Mouse (Mus musculus) ES-Bruce4 (cell line): ENCODE measurements around the gene Dap3. TPM values are rescaled to one million over a fixed set of nuclear protein-coding genes. Genes with fewer than 3 reads are reported as not detected.
"Not testable (repeated sequence)": the region's sequence is repeated elsewhere in the genome, so short reads cannot be mapped to it uniquely, and the experiment has no call there.

Experiments
- H3K27ac ChIP-seq: 2 replicates; pipeline ENCODE4 v1.5.1; 2012; ENCODE audit warnings: low read length, inconsistent platforms; ENCODE audit not compliant: insufficient read depth
- H3K27me3 ChIP-seq: 2 replicates; pipeline ENCODE4 v1.6.1; 2012; ENCODE audit warnings: mild to moderate bottlenecking, low read length, inconsistent platforms; ENCODE audit not compliant: control insufficient read depth, poor library complexity, insufficient read depth, severe bottlenecking
- H3K36me3 ChIP-seq: 2 replicates; pipeline ENCODE4 v1.6.1; 2012; ENCODE audit warnings: inconsistent platforms, mild to moderate bottlenecking, low read length, moderate library complexity; ENCODE audit not compliant: control insufficient read depth, poor library complexity, insufficient read depth, severe bottlenecking
- H3K4me1 ChIP-seq: one replicate; pipeline ENCODE4 v1.8.1; 2011; ENCODE audit warnings: low read length; ENCODE audit not compliant: control insufficient read depth, insufficient read depth
- H3K4me3 ChIP-seq: 2 replicates; pipeline ENCODE4 v1.5.1; 2011; ENCODE audit warnings: low read depth, mild to moderate bottlenecking, low read length
- H3K9ac ChIP-seq: 2 replicates; pipeline ENCODE4 v1.6.1; 2012; ENCODE audit warnings: low read depth, mild to moderate bottlenecking, inconsistent platforms; ENCODE audit not compliant: poor library complexity, severe bottlenecking
- H3K9me3 ChIP-seq: replicated peaks from 2 replicates; pipeline ENCODE4 v1.6.1; 2012; ENCODE audit warnings: mild to moderate bottlenecking, low read length, inconsistent platforms; ENCODE audit not compliant: control insufficient read depth, poor library complexity, insufficient read depth, severe bottlenecking
- CTCF ChIP-seq: IDR thresholded peaks from one replicate; pipeline ENCODE4 v1.8.1; 2011; ENCODE audit warnings: low read depth, low read length
- EP300 ChIP-seq: IDR thresholded peaks from 2 replicates; pipeline ENCODE4 v1.6.1; 2011; ENCODE audit warnings: low read depth, low read length; ENCODE audit not compliant: insufficient read depth
- POLR2A ChIP-seq: IDR thresholded peaks from one replicate; pipeline ENCODE4 v1.8.1; 2011; ENCODE audit warnings: low read length; ENCODE audit not compliant: insufficient read depth
- polyA plus RNA-seq: library from polyadenylated mRNA; stranded (reverse); fragments of >200 nt; gene quantifications from 2 replicates; pipeline ENCODE4 v1.2.4, GENCODE M21; 2011; ENCODE audit warnings: low read depth; ENCODE audit not compliant: missing spikeins, insufficient read depth, insufficient read length

Gene Dap3
- polyA plus RNA-seq = 175 and 180 TPM in 2 replicates

GRCm38 (mm10) chr3:88950576-88951326 is at the start of gene Dap3, which contains the start of gene Ash1l:
TSS of gene Dap3 (minus strand) at chr3:88951181.
TSS of gene Ash1l (plus strand) at chr3:88950622.
- Histone ChIP-seq H3K27ac (peak within 1 kb of the TSS; percentile 80), H3K36me3 (no peaks in the 10 kb centered on the region), H3K9ac (peak within 1 kb of the TSS; percentile 86), H3K4me1 (peaks cover 1% of the 10 kb centered on the region), H3K4me3 (peak within 1 kb of the TSS; percentile 99), H3K9me3 (no peaks in the 10 kb centered on the region), H3K27me3 (no peaks in the 10 kb centered on the region)
- TF ChIP-seq EP300 (no peak), CTCF (no peak), POLR2A (no peak)

- no peaks in the 10 kb centered on the region for H3K9me3 ChIP-seq
- H3K36me3 ChIP-seq = no peaks in the 10 kb centered on the region
- TF ChIP-seq EP300 = no peak
- TF ChIP-seq CTCF = no peak
- TF ChIP-seq POLR2A = no peak
These were observed 41.8 kb upstream of the Dap3 start for GRCm38 (mm10) chr3:88992793-88993192.

GRCm38 (mm10) chr3:88983921-88984381 is 33.0 kb upstream of the Dap3 start:
- no peak for TF ChIP-seq CTCF
- H3K9me3 ChIP-seq = no peaks in the 10 kb centered on the region
- H3K36me3 ChIP-seq = peaks cover 31% of the 10 kb centered on the region

More at GRCm38 (mm10) chr3:88992793-88993192, 41.8 kb upstream of the Dap3 start:
- Histone ChIP-seq H3K27me3 (no peaks in the 10 kb centered on the region), H3K27ac (no peak overlapping the region), H3K4me3 (no peak overlapping the region), H3K4me1 (no peaks in the 10 kb centered on the region), H3K9ac (no peak overlapping the region)

GRCm38 (mm10) chr3:88981206-88982010 is 30.4 kb upstream of the Dap3 start:
- no peak for TF ChIP-seq EP300
- no peak overlapping the region for H3K27ac ChIP-seq
- H3K9me3 ChIP-seq = peaks cover 7% of the 10 kb centered on the region
- H3K36me3 ChIP-seq = peaks cover 31% of the 10 kb centered on the region
- H3K4me1 ChIP-seq = no peaks in the 10 kb centered on the region
- H3K4me3 ChIP-seq = no peak overlapping the region
- H3K27me3 ChIP-seq = no peaks in the 10 kb centered on the region
- H3K9ac ChIP-seq = no peak overlapping the region

More at GRCm38 (mm10) chr3:88983921-88984381, 33.0 kb upstream of the Dap3 start:
- Histone ChIP-seq H3K27me3 (no peaks in the 10 kb centered on the region), H3K4me1 (no peaks in the 10 kb centered on the region), H3K4me3 (no peak overlapping the region), H3K9ac (no peak overlapping the region), H3K27ac (no peak overlapping the region)

GRCm38 (mm10) chr3:88975012-88975411 is 24.0 kb upstream of the Dap3 start:
- H3K4me1 ChIP-seq = no peaks in the 10 kb centered on the region
- peaks cover 12% of the 10 kb centered on the region for H3K9me3 ChIP-seq
- no peak overlapping the region for H3K4me3 ChIP-seq
- H3K27me3 ChIP-seq = no peaks in the 10 kb centered on the region
- H3K36me3 ChIP-seq = no peaks in the 10 kb centered on the region
- no peak overlapping the region for H3K9ac ChIP-seq
- TF ChIP-seq CTCF (no peak), POLR2A (no peak), EP300 (no peak)
- H3K27ac ChIP-seq = no peak overlapping the region

GRCm38 (mm10) chr3:88963211-88963610 is 12.2 kb upstream of the Dap3 start:
- H3K9me3 ChIP-seq, H3K4me3 ChIP-seq, H3K36me3 ChIP-seq, H3K9ac ChIP-seq, H3K27ac ChIP-seq, H3K27me3 ChIP-seq, H3K4me1 ChIP-seq: not testable (repeated sequence)
